Mouse (Mus musculus): ENCODE measurements around the gene Hddc3.
A peak's percentile ranks its signal among the peaks of the same experiment; 100 is the strongest.
"Not testable (repeated sequence)": the region's sequence is repeated elsewhere in the genome, so short reads cannot be mapped to it uniquely, and the experiment has no call there.

Gene Hddc3

GRCm38 (mm10) chr7:80370649-80371040, 27.7 kb downstream of the Hddc3 start:
- DNase-seq (ENCODE audit: low read depth), result peak; percentile 92

- DNase-seq (ENCODE audit: low read depth), result peak; percentile 83
Observed at GRCm38 (mm10) chr7:80371041-80371751, 28.3 kb downstream of the Hddc3 start, which contains the start of gene Man2a2. Man2a2 (minus strand) TSS chr7:80371375.

- DNase-seq (ENCODE audit: low read depth), result no peak
Observed at GRCm38 (mm10) chr7:80372166-80372565, 29.3 kb downstream of the Hddc3 start.

GRCm38 (mm10) chr7:80372667-80373066, 29.8 kb downstream of the Hddc3 start:
- no peak for DNase-seq (ENCODE audit: low read depth)

- no peak for DNase-seq (ENCODE audit: low read depth)
Observed at GRCm38 (mm10) chr7:80373352-80373751, 30.4 kb downstream of the Hddc3 start.

GRCm38 (mm10) chr7:80373850-80374249, 30.9 kb downstream of the Hddc3 start:
- DNase-seq (ENCODE audit: low read depth), result no peak

GRCm38 (mm10) chr7:80374280-80374679, 31.4 kb downstream of the Hddc3 start:
- DNase-seq (ENCODE audit: low read depth), result no peak

GRCm38 (mm10) chr7:80374733-80375132, 31.8 kb downstream of the Hddc3 start:
- no peak for DNase-seq (ENCODE audit: low read depth)

- no peak for DNase-seq (ENCODE audit: low read depth)
Observed at GRCm38 (mm10) chr7:80375376-80376039, 32.6 kb downstream of the Hddc3 start.

- DNase-seq (ENCODE audit: low read depth), result no peak
Observed at GRCm38 (mm10) chr7:80376192-80376591, 33.3 kb downstream of the Hddc3 start.

- DNase-seq (ENCODE audit: low read depth), result peak; percentile 90
Observed at GRCm38 (mm10) chr7:80377471-80377870, 34.6 kb downstream of the Hddc3 start.

GRCm38 (mm10) chr7:80379531-80379930, 36.6 kb downstream of the Hddc3 start:
- peak; percentile 66 for DNase-seq (ENCODE audit: low read depth)

GRCm38 (mm10) chr7:80382919-80383318, 40.0 kb downstream of the Hddc3 start:
- no peak for DNase-seq (ENCODE audit: low read depth)

- DNase-seq (ENCODE audit: low read depth), result peak; percentile 92
Observed at GRCm38 (mm10) chr7:80386235-80386930, 43.5 kb downstream of the Hddc3 start.

GRCm38 (mm10) chr7:80387033-80387632, 44.2 kb downstream of the Hddc3 start:
- DNase-seq (ENCODE audit: low read depth), result no peak

GRCm38 (mm10) chr7:80387633-80388543, 45.0 kb downstream of the Hddc3 start, which contains the start of gene Fes:
Fes (minus strand) TSS chr7:80387946.
- no peak for DNase-seq (ENCODE audit: low read depth)

GRCm38 (mm10) chr7:80392119-80392518, 49.2 kb downstream of the Hddc3 start:
- no peak for DNase-seq (ENCODE audit: low read depth)

GRCm38 (mm10) chr7:80394600-80394999, 51.7 kb downstream of the Hddc3 start:
- no peak for DNase-seq (ENCODE audit: low read depth)

GRCm38 (mm10) chr7:80396427-80396826, 53.5 kb downstream of the Hddc3 start:
- DNase-seq (ENCODE audit: low read depth), result not testable (repeated sequence)

- no peak for DNase-seq (ENCODE audit: low read depth)
Observed at GRCm38 (mm10) chr7:80397986-80398385, 55.1 kb downstream of the Hddc3 start.

Measured in induced T-regulatory cell, adult 2 months (primary cell).